Comparison of ENCODE assay signal across 21 mouse cellular contexts in genomic region chr10:25294999-25295398, GRCm38 (mm10). TPM values are rescaled to one million over a fixed set of nuclear protein-coding genes. Genes with fewer than 3 reads are reported as not detected.
DNase-seq lines count a peak whose midpoint lies in the region; ATAC-seq and TF ChIP-seq lines count a peak whose summit lies in the region.
"Had no signal": no experiment of that assay in that cellular context is flagged by ENCODE, and none has a peak within 500 bp of the region (broad histone marks: within the 10 kb centered on the region; RNA-seq: fewer than 3 reads in every experiment).

No protein-coding gene starts in this region.

- no peaks in the 10 kb centered on the region for H3K36me3 ChIP-seq in kidney, postnatal 0 days (ENCODE audit: insufficient read depth, low read length)
- H3K36me3 ChIP-seq in CH12.LX (replicated peaks in 1 of 2; ENCODE audit: control insufficient read depth in 1 of 2, insufficient read depth in 1 of 2, low read length in 1 of 2) (peaks cover 0 to 3% of the 10 kb centered on the region in 2 experiments), macrophage (ENCODE audit: inconsistent target) (no peaks in the 10 kb centered on the region)
- H3K36me3 ChIP-seq in embryonic facial prominence, embryonic 14.5 days (ENCODE audit: control insufficient read depth, insufficient read depth, low read length): no peaks in the 10 kb centered on the region
- H3K36me3 ChIP-seq: embryonic facial prominence, embryonic 12.5 days; forebrain, embryonic 10.5 days; hindbrain, embryonic 15.5 days; midbrain, embryonic 15.5 days had no signal

- no peak for ATAC-seq in kidney, postnatal 0 days (replicated peaks; ENCODE audit: low FRiP score, low read depth)
- ATAC-seq in embryonic facial prominence, embryonic 14.5 days (ENCODE audit: low read depth): no peak
- ATAC-seq: intestine, embryonic 16.5 days; midbrain, embryonic 15.5 days had no signal

- no peak overlapping the region for H3K4me2 ChIP-seq in kidney, postnatal 0 days (ENCODE audit: low read length)
- no peak overlapping the region for H3K4me2 ChIP-seq in CH12.LX (ENCODE audit: insufficient read depth, low read depth, poor library complexity, severe bottlenecking)
- no peak overlapping the region for H3K4me2 ChIP-seq in embryonic facial prominence, embryonic 14.5 days (ENCODE audit: low read depth, low read length)
- H3K4me2 ChIP-seq: embryonic facial prominence, embryonic 12.5 days; heart, embryonic 11.5 days; hindbrain, embryonic 15.5 days; midbrain, embryonic 15.5 days had no signal

- H3K27ac ChIP-seq in kidney, postnatal 0 days: peak overlapping the region; percentile 25; the same call in 1 of the 2 replicates
- H3K27ac ChIP-seq in CH12.LX (ENCODE audit: insufficient read depth, low read depth) (no peak overlapping the region), macrophage (peak overlapping the region; percentile 58)
- peak overlapping the region; percentile 61; the same call in 1 of the 2 replicates for H3K27ac ChIP-seq in embryonic facial prominence, embryonic 14.5 days (replicated peaks; ENCODE audit: low read depth, low read length)
- H3K27ac ChIP-seq: forebrain, embryonic 10.5 days; hindbrain, embryonic 15.5 days; midbrain, embryonic 15.5 days had no signal

- no peak overlapping the region for H3K4me3 ChIP-seq in kidney, postnatal 0 days (replicated peaks; ENCODE audit: low read depth, low read length)
- H3K4me3 ChIP-seq in CH12.LX (replicated peaks in 1 of 3; ENCODE audit: low read depth in 2 of 3, low read length in 2 of 3, poor library complexity in 1 of 3) (no peak overlapping the region), macrophage (ENCODE audit: inconsistent target) (no peak overlapping the region)
- no peak overlapping the region for H3K4me3 ChIP-seq in embryonic facial prominence, embryonic 14.5 days (ENCODE audit: low read depth, low read length)
- H3K4me3 ChIP-seq: embryonic facial prominence, embryonic 12.5 days; forebrain, embryonic 10.5 days; hindbrain, embryonic 15.5 days; midbrain, embryonic 15.5 days had no signal

- TF ChIP-seq POLR2A in CH12.LX (IDR thresholded peaks at IDR 0.05; ENCODE audit: low read depth, low read length): no peak

- TF ChIP-seq EP300 in CH12.LX (IDR thresholded peaks at IDR 0.05; ENCODE audit: low read length): no peak

- TF ChIP-seq RAD21 in CH12.LX (IDR thresholded peaks at IDR 0.05; ENCODE audit: low read depth, low read length): no peak

- no peaks in the 10 kb centered on the region for H3K9me3 ChIP-seq in kidney, postnatal 0 days (replicated peaks; ENCODE audit: low read length)
- H3K9me3 ChIP-seq in CH12.LX (replicated peaks; ENCODE audit: low read length): no peaks in the 10 kb centered on the region
- H3K9me3 ChIP-seq in embryonic facial prominence, embryonic 14.5 days (ENCODE audit: control insufficient read depth, low read length): no peaks in the 10 kb centered on the region
- H3K9me3 ChIP-seq: embryonic facial prominence, embryonic 12.5 days; forebrain, embryonic 10.5 days; hindbrain, embryonic 15.5 days; midbrain, embryonic 15.5 days had no signal

- dilution Hi-C loops in CH12.LX (cut with MboI; ENCODE audit: extremely low pct_ligation_motif_present, extremely low pct_unique_long_range_greater_than_20kb, low sequenced_read_pairs): no loop called here

- in situ Hi-C loops in CH12.LX (cut with MboI; ENCODE audit: low pct_ligation_motif_present, low pct_unique_long_range_greater_than_20kb, low sequenced_read_pairs): loop anchor here (5.0 kb wide), 1 partner anchor 72 kb away; no protein-coding TSS in a partner anchor

- WGBS in kidney, postnatal 0 days: 72% methylated on average over 7 of the region's 7 CpGs
- WGBS in embryonic facial prominence, embryonic 14.5 days: 75% methylated on average over 7 of the region's 7 CpGs
- WGBS in macrophage (ENCODE audit: missing documents): 27% methylated on average over 7 of the region's 7 CpGs

- no peak for TF ChIP-seq CTCF in kidney, postnatal 0 days (IDR thresholded peaks at IDR 0.05; ENCODE audit: low read depth)
- no peak for TF ChIP-seq CTCF in CH12.LX (conservative IDR thresholded peaks at IDR 0.05 in 1 of 2, IDR thresholded peaks at IDR 0.05 in 1 of 2; ENCODE audit: low read depth in 2 of 2, low read length in 2 of 2)

- H3K27me3 ChIP-seq in kidney, postnatal 0 days (ENCODE audit: insufficient read depth, low read length): no peaks in the 10 kb centered on the region
- no peaks in the 10 kb centered on the region for H3K27me3 ChIP-seq in CH12.LX (replicated peaks)
- no peaks in the 10 kb centered on the region for H3K27me3 ChIP-seq in embryonic facial prominence, embryonic 14.5 days (replicated peaks; ENCODE audit: control insufficient read depth, insufficient read depth, low read length)
- H3K27me3 ChIP-seq: embryonic facial prominence, embryonic 12.5 days; hindbrain, embryonic 15.5 days; midbrain, embryonic 15.5 days had no signal

- peaks cover 12% of the 10 kb centered on the region; the same call in 1 of the 2 replicates for H3K4me1 ChIP-seq in kidney, postnatal 0 days (replicated peaks; ENCODE audit: insufficient read depth, low read length)
- H3K4me1 ChIP-seq in CH12.LX (ENCODE audit: control insufficient read depth in 1 of 2, insufficient read depth in 2 of 2): peaks cover 5 to 27% of the 10 kb centered on the region in 2 experiments
- H3K4me1 ChIP-seq in embryonic facial prominence, embryonic 14.5 days (ENCODE audit: control insufficient read depth, insufficient read depth, low read length): peaks cover 19% of the 10 kb centered on the region

- H3K79me2 ChIP-seq in CH12.LX (replicated peaks; ENCODE audit: control insufficient read depth, extremely low read depth, insufficient read depth, poor library complexity, severe bottlenecking): no peaks in the 10 kb centered on the region
- no peaks in the 10 kb centered on the region for H3K79me2 ChIP-seq in macrophage (ENCODE audit: inconsistent target)

- DNase-seq in kidney, postnatal 0 days (ENCODE audit: low spot score): no peak
- no peak for DNase-seq in kidney, adult 11 months
- no peak for DNase-seq in CH12.LX (ENCODE audit: extremely low read depth)
- DNase-seq in embryonic facial prominence, embryonic 14.5 days (ENCODE audit: low spot score): no peak
- DNase-seq in left cerebral cortex, adult 9 months (ENCODE audit: low spot score in 2 of 2): no peak
- no peak for DNase-seq in embryo, embryonic 11 days
- no peak for DNase-seq in layer of hippocampus, adult 18-20 months (ENCODE audit: low spot score in 2 of 2)
- DNase-seq: cerebellum, adult 11 months; cerebellum, postnatal 36 days; gastrocnemius, postnatal 25 days; heart, postnatal 14 days; kidney, postnatal 25 days; spleen, adult 18-20 months; thymus, postnatal 25 days had no signal

- no peak overlapping the region for H3K9ac ChIP-seq in kidney, postnatal 0 days (ENCODE audit: low read depth, low read length)
- H3K9ac ChIP-seq in CH12.LX (ENCODE audit: insufficient read depth, low read depth): no peak overlapping the region
- no peak overlapping the region for H3K9ac ChIP-seq in embryonic facial prominence, embryonic 14.5 days (ENCODE audit: low read depth, low read length)
- H3K9ac ChIP-seq: embryonic facial prominence, embryonic 12.5 days; hindbrain, embryonic 15.5 days; midbrain, embryonic 15.5 days had no signal

TF ChIP-seq in CH12.LX, 34 proteins besides CTCF, POLR2A, EP300 and RAD21:
- no peak for TF ChIP-seq NRF1 (IDR thresholded peaks at IDR 0.05; ENCODE audit: low read depth, low read length)
- no peak for TF ChIP-seq MXI1 (IDR thresholded peaks at IDR 0.05; ENCODE audit: low read depth, low read length)
- no peak for TF ChIP-seq ETS1 (conservative IDR thresholded peaks at IDR 0.05; ENCODE audit: low read depth, low read length)
- TF ChIP-seq JUN (IDR thresholded peaks at IDR 0.05; ENCODE audit: insufficient read depth, low read depth, low read length): no peak
- TF ChIP-seq HCFC1 (IDR thresholded peaks at IDR 0.05; ENCODE audit: low read depth, low read length): no peak
- TF ChIP-seq USF1 (IDR thresholded peaks at IDR 0.05; ENCODE audit: low read depth, low read length): peak; percentile 28; the same call in 1 of the 2 replicates

RNA-seq across cellular contexts. Expression of gene Akap7, which starts 12.7 kb away (rescaled TPM):
- 33.2 and 40.3 TPM in 2 replicates for polyA plus RNA-seq in kidney, postnatal 0 days (2015; fragmentation: Nextera tagmentation; extraction: Ambion mirVana)
- total RNA-seq in CH12.LX (2012; rRNA removed) (3.1 and 6.2 TPM in 2 replicates), CH12.LX (2014; rRNA removed) (11.1 and 12.1 TPM in 2 replicates)
- polyA plus RNA-seq in CH12.LX (2012; ENCODE audit: insufficient read length, low read depth) (6.7 and 7.1 TPM in 2 replicates), macrophage (2018) (12.5 to 57.2 TPM (median 15.2 TPM) in 3 replicates)
- 17.5 and 19.3 TPM in 2 replicates for polyA plus RNA-seq in embryonic facial prominence, embryonic 14.5 days (2014; fragmentation: Nextera tagmentation; extraction: Ambion mirVana)
- total RNA-seq in macrophage (2018; cell fraction: chromatin; rRNA removed): 10 to 100 TPM; 12.1 to 60.6 (median 42.5) TPM
- total RNA-seq in macrophage (2018; cell fraction: cytosol; rRNA removed): 10 to 100 TPM; 13.8 to 22.4 (median 18.9) TPM
- total RNA-seq in macrophage (2018; cell fraction: nucleus; rRNA removed): 10 to 100 TPM; 13.8 to 67.6 (median 29.7) TPM
- 10 to 100 TPM; 51.0 to 53.3 TPM for total RNA-seq in layer of hippocampus, adult 18-20 months (2021)
